Mouse (Mus musculus): ENCODE measurements around the gene Myo1e.

DNA sequence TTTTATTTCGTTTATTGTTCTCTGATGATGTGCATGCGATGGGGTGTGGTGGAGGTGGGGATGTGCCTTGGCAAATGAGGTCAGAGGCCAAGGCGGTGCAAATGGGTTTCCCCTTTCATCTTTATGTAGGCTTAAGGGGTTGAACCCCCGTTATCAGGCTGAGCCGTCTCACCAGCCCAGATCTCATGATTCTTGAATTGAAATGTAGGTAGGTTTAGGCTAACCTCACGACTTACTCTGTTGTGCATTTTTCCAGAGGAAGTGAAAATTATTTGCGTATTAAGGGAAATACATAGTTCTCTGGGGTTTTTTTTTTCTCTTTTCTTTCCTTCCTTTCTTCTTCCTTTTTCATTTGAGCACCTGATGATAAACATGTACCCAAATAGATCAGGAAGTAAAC, 37.0 kb downstream of the Myo1e start:
- TF ChIP-seq POLR2A (IDR thresholded peaks at IDR 0.05; ENCODE audit: extremely low read depth, insufficient read depth, low read length) (no peak), CTCF (IDR thresholded peaks at IDR 0.05; ENCODE audit: extremely low read depth, insufficient read depth, low read length) (no peak)
